Mouse (Mus musculus) ovary, postnatal 14 days (tissue): ENCODE results near the gene Gimap8.

ENCODE experiments used
- DNase-seq: peaks from one replicate; pipeline ENCODE4 v3.0.0; 2022; ENCODE audit warnings: low spot score

Gene Gimap8

GRCm38 (mm10) chr6:48637811-48638500, 9.1 kb upstream of the Gimap8 start:
- no peak for DNase-seq

- no peak for DNase-seq
These were observed 8.5 kb upstream of the Gimap8 start for GRCm38 (mm10) chr6:48638553-48638952.

DNA sequence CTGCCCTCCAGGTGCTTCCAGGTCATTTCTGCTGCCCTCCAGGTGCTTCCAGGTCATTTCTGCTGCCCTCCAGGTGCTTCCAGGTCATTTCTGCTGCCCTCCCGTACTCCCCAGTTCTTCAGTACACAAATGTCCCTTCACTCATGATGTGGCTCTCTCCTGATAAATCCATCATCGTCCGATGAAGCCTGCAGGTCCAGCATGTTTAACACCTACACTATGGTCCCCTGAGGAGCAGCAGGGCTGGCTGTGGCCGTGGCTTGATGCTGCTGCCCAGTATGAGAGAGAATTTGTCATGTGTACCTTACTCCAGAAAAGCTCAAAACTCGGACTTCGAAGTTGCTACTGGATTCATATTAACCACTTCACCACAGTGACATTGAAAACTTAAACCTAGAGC, 5.6 kb upstream of the Gimap8 start:
- no peak for DNase-seq

- peak; percentile 39 for DNase-seq
These were observed 4.2 kb upstream of the Gimap8 start for GRCm38 (mm10) chr6:48642764-48643292.

GRCm38 (mm10) chr6:48645660-48646308, 1.2 kb upstream of the Gimap8 start:
- peak; percentile 60 for DNase-seq

DNA sequence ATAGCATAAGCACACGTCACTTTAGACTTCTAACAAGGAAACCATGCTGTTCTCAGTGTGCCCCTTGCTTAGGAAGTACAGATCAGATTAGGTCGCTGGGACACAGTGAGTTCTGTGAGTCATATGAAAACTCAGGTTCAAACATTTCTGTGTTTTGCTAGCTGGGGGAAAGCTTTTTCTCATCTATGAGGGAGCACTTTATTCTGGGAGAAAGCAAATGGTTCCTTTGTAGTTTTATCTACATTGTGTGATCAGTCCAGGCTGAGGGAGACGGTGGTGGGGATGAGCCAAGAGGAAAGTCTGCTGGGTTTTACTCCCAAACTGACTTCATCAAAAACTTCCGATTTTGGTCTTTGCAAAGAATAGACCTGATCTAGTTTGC, 734 bp upstream of the Gimap8 start:
- DNase-seq = no peak

DNA sequence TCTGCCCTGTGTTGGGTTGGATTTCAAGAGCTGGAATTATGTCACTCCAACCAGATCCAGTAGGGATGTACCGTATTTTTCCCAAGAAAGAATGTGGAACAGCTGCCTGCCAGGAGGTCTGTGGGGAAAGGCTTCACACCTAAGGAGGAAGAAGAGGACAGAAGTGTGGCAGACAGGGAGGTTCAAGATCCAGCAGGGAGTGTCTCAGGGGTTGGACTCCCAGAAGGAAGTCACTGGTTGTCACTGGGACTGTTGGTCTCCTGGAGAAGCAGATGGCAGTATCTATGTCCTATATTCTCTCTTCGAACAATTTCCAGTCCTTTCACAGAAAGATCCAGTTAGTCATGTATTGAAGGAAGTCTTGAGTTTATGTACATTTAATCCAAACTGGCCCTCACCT, 577 bp downstream of the Gimap8 start:
- DNase-seq = no peak

- DNase-seq = no peak
These were observed 1.7 kb downstream of the Gimap8 start for GRCm38 (mm10) chr6:48648779-48649178.

- DNase-seq = no peak
These were observed 3.0 kb downstream of the Gimap8 start for GRCm38 (mm10) chr6:48650041-48650440.

DNA sequence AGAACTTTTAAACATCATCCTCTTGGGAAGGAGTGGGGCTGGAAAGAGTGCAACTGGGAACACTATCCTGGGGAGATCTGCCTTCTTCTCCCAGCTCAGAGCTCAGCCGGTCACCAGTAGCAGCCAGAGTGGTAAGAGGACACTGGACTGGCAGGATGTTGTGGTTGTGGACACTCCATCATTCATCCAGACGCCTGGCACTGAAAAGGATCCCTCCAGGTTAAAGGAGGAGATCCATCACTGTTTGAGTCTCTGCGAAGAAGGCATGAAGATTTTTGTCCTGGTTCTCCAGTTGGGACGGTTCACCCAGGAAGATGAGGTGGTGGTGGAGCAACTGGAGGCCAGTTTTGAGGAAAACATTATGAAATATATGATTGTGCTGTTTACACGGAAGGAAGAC, 11.7 kb downstream of the Gimap8 start:
- DNase-seq = no peak

DNA sequence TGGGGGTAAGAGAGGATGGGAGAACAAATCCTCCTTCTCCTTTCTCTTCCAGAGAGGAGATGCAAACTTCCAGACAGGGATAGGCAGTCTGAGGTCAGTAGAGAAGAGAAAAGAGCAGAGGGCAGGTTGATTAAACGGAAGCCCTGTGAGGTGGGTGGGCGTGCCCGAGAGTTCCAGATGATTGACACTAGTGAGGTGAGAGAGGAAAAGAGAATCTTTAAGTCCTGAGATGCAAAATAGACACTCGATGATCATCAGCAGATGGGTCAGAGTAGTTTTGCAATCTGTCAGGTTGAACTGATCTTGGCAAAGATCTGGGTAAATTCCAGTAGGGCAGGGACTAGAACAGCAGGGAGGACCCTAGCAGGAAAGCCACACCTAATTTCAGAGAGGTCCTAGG, 17.7 kb downstream of the Gimap8 start:
- no peak for DNase-seq

GRCm38 (mm10) chr6:48665471-48665870, 18.4 kb downstream of the Gimap8 start:
- DNase-seq = no peak

DNA sequence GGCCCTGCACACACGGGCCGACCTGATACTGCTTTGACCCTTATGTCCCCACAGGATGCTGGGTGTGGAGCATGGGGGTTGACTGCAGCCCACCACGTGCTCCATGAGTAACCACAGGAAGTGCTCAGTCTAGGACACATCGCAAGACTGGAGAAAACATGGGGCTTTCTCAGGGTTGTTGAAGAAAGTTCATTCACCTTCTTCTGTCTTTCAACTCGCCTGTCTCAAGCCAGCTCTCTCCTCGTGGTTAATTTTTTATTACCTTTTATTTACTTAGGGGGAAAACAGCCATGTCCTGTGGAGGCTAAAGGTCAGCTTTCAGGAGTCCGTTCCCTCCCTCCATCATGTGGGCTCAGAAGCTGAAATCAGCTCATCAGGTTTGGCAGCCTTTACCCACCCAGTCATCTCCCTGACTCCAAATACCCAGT, 19.1 kb downstream of the Gimap8 start:
- no peak for DNase-seq

GRCm38 (mm10) chr6:48668022-48668421, 21.0 kb downstream of the Gimap8 start:
- DNase-seq = no peak

- no peak for DNase-seq
These were observed 22.5 kb downstream of the Gimap8 start for GRCm38 (mm10) chr6:48669446-48669969.

DNA sequence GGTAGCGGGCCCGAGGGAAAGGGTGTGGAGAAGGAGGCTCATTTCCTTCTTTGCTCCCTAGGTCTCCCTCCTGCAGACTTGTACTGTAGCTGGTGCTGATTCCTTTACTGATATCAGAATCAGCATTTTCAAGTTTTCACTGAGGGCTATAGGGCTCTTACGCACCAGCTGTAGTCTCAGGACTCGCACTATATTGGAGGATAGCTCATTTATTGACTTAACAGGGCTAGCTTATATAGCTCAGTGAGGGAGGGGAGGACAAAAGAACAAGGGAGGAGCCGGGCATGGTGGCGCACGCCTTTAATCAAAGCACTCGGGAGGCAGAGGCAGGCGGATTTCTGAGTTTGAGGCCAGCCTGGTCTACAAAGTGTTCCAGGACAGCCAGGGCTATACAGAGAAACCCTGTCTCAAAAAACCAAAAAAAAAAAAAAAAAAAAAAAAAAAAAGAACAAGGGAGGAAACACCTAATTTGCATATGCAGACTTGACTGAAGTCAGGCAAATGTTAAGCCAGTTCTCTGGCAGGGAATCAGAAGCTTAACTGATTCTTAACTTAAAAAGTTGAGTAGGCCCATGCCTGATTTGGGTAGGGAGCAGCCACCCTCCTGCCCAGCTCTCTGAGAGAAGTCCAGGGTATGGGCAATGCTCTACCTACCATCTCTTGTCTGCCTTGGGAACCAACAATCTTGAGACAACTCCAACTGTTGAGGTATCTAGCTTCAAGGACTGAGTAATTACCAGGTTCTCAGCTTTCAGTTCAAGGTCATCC, 27.4 kb downstream of the Gimap8 start:
- no peak for DNase-seq

DNA sequence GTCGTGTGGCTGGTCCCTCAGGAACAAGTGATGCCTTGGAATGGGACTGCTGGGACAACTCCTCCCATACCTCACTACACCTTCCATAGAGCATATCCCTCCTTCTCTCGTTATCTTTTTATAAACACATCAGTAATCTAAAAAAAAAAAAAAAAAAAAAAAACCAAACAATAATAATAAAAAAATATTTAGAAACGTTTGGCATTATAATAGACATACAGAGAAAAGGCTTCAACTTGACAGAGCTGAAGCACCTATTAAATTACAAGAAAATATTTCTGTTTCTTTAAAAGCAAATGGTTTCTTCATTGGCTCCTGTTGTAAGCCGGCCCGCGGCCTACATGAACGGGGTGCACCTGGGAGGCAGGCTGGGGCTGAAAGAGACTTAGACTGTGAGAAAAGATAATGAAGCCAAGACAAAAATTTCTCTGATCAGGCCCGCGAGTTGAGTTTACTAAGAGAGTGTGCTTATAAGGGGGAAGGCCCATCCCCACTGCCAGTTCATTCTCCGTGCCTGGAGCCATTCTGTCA, 28.4 kb downstream of the Gimap8 start:
- DNase-seq = no peak

DNA sequence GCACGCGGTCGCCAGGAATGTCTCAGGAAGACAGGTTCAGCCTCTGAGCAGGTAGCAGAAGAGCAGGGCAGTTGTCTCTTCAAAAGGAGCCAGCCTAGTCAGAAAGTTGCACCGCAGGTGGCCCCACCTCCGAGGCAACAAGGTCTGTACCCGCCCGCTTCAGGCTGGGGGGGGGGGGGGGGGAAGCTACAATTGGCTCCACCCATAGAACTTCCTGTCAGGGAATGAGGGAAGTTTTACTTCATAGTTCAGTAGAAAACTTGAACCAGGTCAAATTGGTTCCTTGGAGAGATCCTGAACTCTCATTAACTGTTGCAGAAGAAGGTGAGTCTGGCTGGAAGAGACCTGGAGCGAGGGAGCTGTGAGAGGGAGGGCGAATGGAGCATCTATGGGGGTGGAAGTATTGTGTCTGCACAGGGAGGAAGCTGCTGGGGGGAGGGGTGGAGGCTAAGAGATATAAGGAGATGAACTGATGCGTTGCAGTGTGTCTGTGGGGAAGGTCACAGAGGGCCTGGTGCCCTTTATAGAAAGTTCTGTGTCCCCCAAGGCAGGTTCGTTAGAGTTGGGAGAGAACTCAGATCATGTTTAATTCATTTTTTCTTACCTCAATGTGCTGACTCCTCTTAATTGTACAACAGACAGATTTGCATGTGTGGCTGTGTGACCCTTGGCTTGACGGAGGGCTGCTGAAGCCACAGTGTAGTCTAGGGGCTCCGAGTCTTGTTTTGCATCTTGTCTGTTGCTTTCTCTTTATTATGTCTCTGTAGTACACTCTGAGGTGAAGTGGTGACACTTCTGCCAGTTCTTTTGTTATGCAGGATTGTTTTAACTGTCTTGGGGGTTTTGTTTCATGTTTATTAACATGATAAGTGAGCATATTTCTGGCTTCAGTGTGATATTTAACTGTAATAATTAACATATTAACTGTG, 29.2 kb downstream of the Gimap8 start, which contains the start of gene Gimap9:
Gene Gimap9, plus strand, starts transcription at position 199 of the 929 bp plus-strand sequence.
- no peak for DNase-seq

- no peak for DNase-seq
These were observed 29.9 kb downstream of the Gimap8 start for GRCm38 (mm10) chr6:48676860-48677415.

GRCm38 (mm10) chr6:48677492-48678345, 30.7 kb downstream of the Gimap8 start:
- no peak for DNase-seq
